Mouse (Mus musculus): ENCODE measurements at regions not wholly inside any gene's neighbourhood (a gene's known extent, or its start where the extent isn't known, plus 50 kb on each side); places are given as distances from the start of the nearest gene placed in this dataset.

DNA sequence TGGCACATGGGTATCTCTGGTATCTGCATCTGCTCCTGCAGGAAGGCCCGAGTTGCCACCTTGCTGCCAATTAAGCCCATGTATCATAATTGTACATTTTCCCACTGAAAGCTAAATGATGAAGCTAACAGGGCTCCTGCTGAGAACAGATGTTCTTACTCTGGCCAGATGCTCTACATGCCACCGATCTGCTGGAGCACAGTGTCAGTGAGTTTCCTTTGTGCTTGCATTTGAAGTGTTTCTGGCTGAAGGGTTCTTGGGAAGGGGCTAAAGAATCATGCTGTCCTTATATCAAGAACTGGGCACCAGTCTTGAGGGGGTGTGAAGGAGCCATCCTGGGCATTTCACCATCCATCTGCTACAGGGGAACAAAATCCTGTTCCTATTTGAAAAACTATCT is 323.2 kb downstream of the Cog6 start:
- no peak for TF ChIP-seq CTCF (IDR thresholded peaks at IDR 0.05; ENCODE audit: borderline replicate concordance, insufficient read depth, low read depth, low read length)
- TF ChIP-seq POLR2A (IDR thresholded peaks at IDR 0.05; ENCODE audit: borderline replicate concordance, insufficient read depth, low read length) = no peak

Measured in cerebellum, adult 2 months (tissue).